Mouse (Mus musculus) forebrain, embryonic 14.5 days (tissue): ENCODE measurements around the gene Emc8. TPM values are rescaled to one million over a fixed set of nuclear protein-coding genes. Genes with fewer than 3 reads are reported as not detected.

Experiments
- ATAC-seq: fragments of 200-750 bp; cut with Nextera tagmentation; 2 replicates; pipeline ENCODE4 v1.8.0; 2017; ENCODE audit warnings: mild to moderate bottlenecking, moderate library complexity
- DNase-seq: peaks from one replicate; pipeline ENCODE4 v3.0.0-alpha.2; 2015; ENCODE audit warnings: low spot score
- H3K27ac ChIP-seq: fragments of 300-500 bp; sonication (generic); 2 replicates; pipeline ENCODE4 v1.5.1; 2014; ENCODE audit warnings: low read depth, mild to moderate bottlenecking, control low read depth, low read length, moderate library complexity
- H3K27me3 ChIP-seq: fragments of 300-500 bp; sonication (generic); replicated peaks from 2 replicates; pipeline ENCODE4 v1.6.1; 2014; ENCODE audit warnings: low read length, control low read depth, mixed read lengths; ENCODE audit not compliant: control insufficient read depth, insufficient read depth
- H3K36me3 ChIP-seq: fragments of 300-500 bp; sonication (generic); 2 replicates; pipeline ENCODE4 v1.6.1; 2014; ENCODE audit warnings: low read length, control low read depth; ENCODE audit not compliant: control insufficient read depth, insufficient read depth
- H3K4me1 ChIP-seq: fragments of 300-500 bp; sonication (generic); 2 replicates; pipeline ENCODE4 v1.6.1; 2014; ENCODE audit warnings: antibody characterized with exemption, low read length, control low read depth; ENCODE audit not compliant: control insufficient read depth, insufficient read depth
- H3K4me2 ChIP-seq: fragments of 300-500 bp; sonication (generic); 2 replicates; pipeline ENCODE4 v1.6.1; 2014; ENCODE audit warnings: mild to moderate bottlenecking, control low read depth, low read length
- H3K4me3 ChIP-seq: fragments of 300-500 bp; sonication (generic); 2 replicates; pipeline ENCODE4 v1.5.1; 2014; ENCODE audit warnings: low read depth, low read length, control low read depth
- H3K9ac ChIP-seq: fragments of 300-500 bp; sonication (generic); 2 replicates; pipeline ENCODE4 v1.6.1; 2014; ENCODE audit warnings: mild to moderate bottlenecking, low read length, control low read depth, moderate library complexity
- H3K9me3 ChIP-seq: fragments of 300-500 bp; sonication (generic); replicated peaks from 2 replicates; pipeline ENCODE4 v1.6.1; 2016; ENCODE audit warnings: low read length, control low read depth, mixed read lengths; ENCODE audit not compliant: control insufficient read depth
- WGBS: fragments of 180-500 bp; shearing (Covaris S2); extraction: QIAGEN DNeasy Blood & Tissue Kit; methylation state at CpG from one replicate; pipeline ENCODE4 v1.1.7; 2014; 5-methylcytosine and 5-hydroxymethylcytosine counted together
- polyA plus RNA-seq: library from polyadenylated mRNA; unstranded; fragments of >200 nt; fragmentation: Nextera tagmentation; extraction: Ambion mirVana; gene quantifications from 2 replicates; pipeline ENCODE4 v1.2.1, GENCODE M21; 2014

Emc8 gene
- polyA plus RNA-seq, 1 experiment from 2014 or later, result 216 TPM

DNA sequence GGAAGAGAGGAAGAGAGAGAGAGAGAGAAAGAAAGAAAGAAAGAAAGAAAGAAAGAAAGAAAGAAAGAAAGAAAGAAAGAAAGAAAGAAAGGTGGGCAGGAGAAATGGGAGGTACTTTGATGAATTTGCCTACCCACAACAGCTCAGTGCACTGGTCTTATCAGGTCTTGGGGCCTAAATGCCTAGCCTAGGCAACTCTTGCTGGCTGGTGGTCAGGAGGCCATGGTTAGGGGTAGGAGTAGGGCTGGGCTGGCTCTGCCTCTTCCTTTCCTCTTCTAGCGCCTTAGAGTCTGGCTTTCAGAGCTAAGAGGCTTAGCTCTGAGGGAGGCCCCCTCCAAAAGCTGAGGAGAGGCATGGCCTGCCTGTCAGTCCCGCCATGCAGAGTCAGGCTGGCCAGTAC, 44.8 kb downstream of the Emc8 start:
- H3K9ac ChIP-seq, result no peak overlapping the region
- no peaks in the 10 kb centered on the region for H3K27me3 ChIP-seq
- no peak overlapping the region for H3K27ac ChIP-seq
- 0 out of 2 replicates have a peak, but pooled peaks cover 3% of the 10 kb centered on the region for H3K4me1 ChIP-seq
- no peaks in the 10 kb centered on the region for H3K9me3 ChIP-seq
- no peak overlapping the region for H3K4me3 ChIP-seq
- WGBS, result 18% methylated on average over 2 of the region's 2 CpGs
- no peak overlapping the region for H3K4me2 ChIP-seq
- ATAC-seq (no peak), DNase-seq (no peak)
- H3K36me3 ChIP-seq, result no peaks in the 10 kb centered on the region

DNA sequence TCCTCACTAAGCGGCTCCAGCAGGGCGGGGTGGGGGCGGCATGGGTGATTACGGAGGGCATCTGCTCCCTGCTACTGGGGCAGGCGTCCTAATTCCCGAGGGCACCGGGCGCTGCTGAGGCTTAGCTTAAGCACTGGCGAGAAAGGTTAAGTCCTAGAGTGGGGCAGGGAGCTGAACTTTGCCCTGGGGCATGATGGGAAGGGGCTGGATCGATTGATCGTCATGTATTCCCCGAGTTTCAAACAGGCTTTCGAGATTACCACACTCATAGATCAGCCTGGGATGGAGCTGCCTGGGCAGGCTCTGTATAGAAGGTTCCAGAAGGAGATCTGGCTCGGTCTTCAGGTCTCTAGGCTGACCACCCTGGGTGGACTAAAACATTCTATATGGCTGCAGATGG, 46.2 kb downstream of the Emc8 start:
- H3K9me3 ChIP-seq, result no peaks in the 10 kb centered on the region
- H3K36me3 ChIP-seq, result no peaks in the 10 kb centered on the region
- peaks cover 5% of the 10 kb centered on the region; the same call in 1 of the 2 replicates for H3K4me1 ChIP-seq
- ATAC-seq (no peak), DNase-seq (no peak)
- H3K27me3 ChIP-seq, result no peaks in the 10 kb centered on the region
- H3K9ac ChIP-seq, result no peak overlapping the region
- no peak overlapping the region for H3K4me2 ChIP-seq
- no peak overlapping the region for H3K4me3 ChIP-seq
- WGBS, result 72% methylated on average over 14 of the region's 14 CpGs
- H3K27ac ChIP-seq, result no peak overlapping the region

DNA sequence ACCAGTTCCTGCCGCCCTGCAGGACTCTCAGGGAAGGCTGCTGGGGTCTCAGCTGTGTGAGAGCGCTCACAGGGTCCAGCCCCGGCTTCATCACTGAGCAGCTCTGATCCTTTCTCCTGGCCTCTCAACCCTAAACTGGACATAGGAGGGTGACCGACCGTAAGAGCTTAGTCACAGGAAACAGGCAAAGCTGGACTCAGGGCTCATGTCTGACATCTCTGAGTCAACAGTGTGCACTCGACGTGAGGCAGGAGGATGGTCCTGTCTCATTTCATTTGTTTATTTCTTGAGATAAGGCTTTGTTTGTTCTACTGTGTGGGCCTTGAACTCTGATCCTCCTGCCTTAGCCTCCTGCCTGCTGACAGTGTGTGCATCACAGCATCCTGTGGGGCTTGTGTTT, 47.9 kb downstream of the Emc8 start:
- Histone ChIP-seq H3K9ac (no peak overlapping the region), H3K9me3 (no peaks in the 10 kb centered on the region), H3K27me3 (no peaks in the 10 kb centered on the region), H3K36me3 (no peaks in the 10 kb centered on the region), H3K4me1 (peaks cover 10% of the 10 kb centered on the region; the same call in 1 of the 2 replicates), H3K27ac (no peak overlapping the region), H3K4me3 (no peak overlapping the region), H3K4me2 (no peak overlapping the region)
- DNase-seq (no peak), ATAC-seq (no peak)
- WGBS, result 56% methylated on average over 7 of the region's 7 CpGs

DNA sequence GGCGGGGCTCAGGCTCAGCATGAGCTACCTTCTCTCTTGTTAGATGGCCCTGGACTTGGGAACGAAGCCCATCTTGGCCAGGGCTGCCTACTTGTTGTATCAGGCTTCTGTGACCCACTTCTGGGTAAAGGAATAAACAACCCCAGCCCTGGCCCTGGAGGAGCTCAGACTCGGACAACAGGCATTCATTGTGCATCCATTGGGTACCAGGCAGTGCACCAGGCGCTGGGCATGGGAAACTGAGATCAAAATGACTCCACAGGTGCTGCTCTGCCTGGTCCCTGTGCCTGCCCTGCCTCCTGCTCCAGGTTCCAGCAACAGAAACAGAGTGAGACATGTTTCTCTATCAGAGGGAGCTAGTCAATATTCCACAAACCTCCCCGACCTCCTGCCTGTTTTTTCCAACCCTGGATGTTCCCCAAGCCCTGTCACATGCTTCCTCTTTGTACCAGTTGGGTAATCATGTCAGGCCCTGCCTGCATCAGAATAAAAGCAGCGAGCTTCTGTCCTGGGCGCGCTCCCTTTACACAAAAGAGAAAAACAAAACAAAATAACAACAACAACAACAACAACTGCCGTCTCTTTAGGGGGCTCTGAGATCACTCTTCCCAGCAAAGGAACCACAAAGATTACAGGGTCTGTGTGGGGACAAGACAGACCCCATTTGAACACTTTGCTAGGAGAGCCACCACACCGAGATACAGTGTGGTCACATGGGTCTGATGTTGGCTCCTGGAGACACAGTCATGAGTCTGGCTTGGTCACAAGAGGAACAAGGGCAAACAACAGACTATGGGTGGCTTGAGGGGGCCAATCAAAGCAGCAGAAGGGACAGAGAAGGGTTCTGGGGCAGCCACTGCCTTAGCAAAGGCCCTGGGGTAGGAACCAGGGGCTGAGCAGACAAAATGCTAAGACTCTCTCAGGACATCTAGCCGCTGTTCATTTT, 48.9 kb downstream of the Emc8 start:
- ATAC-seq (no peak), DNase-seq (no peak)
- no peaks in the 10 kb centered on the region for H3K27me3 ChIP-seq
- H3K9ac ChIP-seq, result no peak overlapping the region
- H3K36me3 ChIP-seq, result no peaks in the 10 kb centered on the region
- H3K4me2 ChIP-seq, result no peak overlapping the region
- no peak overlapping the region for H3K27ac ChIP-seq
- no peak overlapping the region for H3K4me3 ChIP-seq
- WGBS, result 72% methylated on average over 11 of the region's 11 CpGs
- H3K9me3 ChIP-seq, result no peaks in the 10 kb centered on the region
- peaks cover 10% of the 10 kb centered on the region; the same call in 1 of the 2 replicates for H3K4me1 ChIP-seq

DNA sequence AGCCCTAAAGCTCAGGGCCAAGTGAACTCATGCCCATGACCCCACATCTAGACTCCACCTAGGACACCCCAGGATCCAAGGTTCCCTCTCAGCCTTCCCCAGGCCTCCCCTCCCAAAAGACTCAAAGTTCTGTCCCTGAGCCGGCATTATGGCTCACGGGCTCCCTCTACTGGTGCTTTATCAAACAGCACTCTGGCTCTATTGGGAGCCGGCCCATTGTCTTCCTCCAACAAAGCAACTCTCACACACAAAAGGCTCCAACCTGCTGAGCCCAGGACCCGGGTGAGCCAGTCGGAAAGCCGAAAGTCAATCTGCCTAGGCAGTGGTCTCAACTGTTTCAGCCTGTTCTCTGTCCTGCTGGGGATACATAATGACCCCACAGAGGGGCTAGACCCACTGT, 50.3 kb downstream of the Emc8 start:
- 0% methylated on average over 6 of the region's 6 CpGs for WGBS
- ATAC-seq, result peak; percentile 51
- Histone ChIP-seq H3K9me3 (no peaks in the 10 kb centered on the region), H3K27ac (peak overlapping the region; percentile 54; the same call in 1 of the 2 replicates), H3K27me3 (no peaks in the 10 kb centered on the region), H3K4me3 (no peak overlapping the region), H3K4me2 (peak overlapping the region; percentile 33; the same call in 1 of the 2 replicates), H3K4me1 (peaks cover 10% of the 10 kb centered on the region; the same call in 1 of the 2 replicates), H3K9ac (peak overlapping the region; percentile 43; the same call in 1 of the 2 replicates), H3K36me3 (no peaks in the 10 kb centered on the region)
- DNase-seq, result peak; percentile 86

DNA sequence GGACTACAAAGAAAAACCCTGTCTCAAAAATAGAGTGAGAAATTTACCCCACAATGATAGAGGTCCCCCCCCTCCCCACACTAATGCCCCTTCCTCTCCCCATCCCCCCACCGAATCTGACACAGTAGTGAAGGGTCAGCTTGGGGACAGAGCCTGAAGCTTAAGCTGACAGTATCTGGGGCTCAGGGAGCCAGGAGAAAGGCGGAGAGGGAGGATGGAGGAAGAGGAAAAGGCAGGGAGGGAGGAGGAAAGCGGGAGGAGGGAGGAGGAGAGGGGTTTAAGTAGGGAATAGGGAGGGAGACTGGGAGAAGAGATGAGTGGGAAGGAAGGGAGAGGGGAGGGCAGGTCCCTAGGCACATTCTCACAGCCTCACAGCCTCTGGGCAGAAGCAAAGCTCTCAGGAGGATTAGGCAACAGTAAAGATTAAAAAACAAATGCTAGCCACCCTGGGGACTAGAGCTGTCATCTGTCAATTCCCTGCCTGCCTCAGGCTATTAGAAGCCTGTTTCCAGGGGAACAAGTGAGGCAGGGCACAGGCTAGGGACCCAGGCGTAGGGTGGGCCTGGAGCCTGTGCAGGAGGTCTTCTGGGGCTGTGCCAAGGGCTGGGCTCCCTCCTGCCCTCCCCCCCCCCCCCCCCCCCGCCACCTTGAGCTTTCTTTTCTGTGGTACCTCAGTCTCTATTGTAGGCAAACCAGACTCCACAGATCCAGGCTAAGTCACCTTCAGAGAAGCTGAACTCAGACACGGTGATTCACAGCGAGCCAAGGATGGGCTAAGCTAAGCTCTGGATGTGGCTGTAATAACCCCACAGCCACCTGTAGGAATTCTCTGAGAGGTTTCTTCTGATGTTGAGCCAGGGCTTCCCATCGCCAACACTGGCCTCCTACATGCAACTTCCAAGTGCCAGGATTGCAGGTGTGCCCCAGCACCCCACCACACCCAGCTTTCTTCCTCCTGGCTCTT, 51.4 kb downstream of the Emc8 start:
- no peaks in the 10 kb centered on the region for H3K36me3 ChIP-seq
- H3K4me2 ChIP-seq, result no peak overlapping the region
- H3K9ac ChIP-seq, result peak overlapping the region; percentile 26; the same call in 1 of the 2 replicates
- DNase-seq (peak; percentile 67), ATAC-seq (peak; percentile 57)
- 13% methylated on average over 7 of the region's 8 CpGs for WGBS
- H3K27ac ChIP-seq, result peak overlapping the region; percentile 58
- H3K4me1 ChIP-seq, result peaks cover 10% of the 10 kb centered on the region; the same call in 1 of the 2 replicates
- H3K4me3 ChIP-seq, result no peak overlapping the region
- H3K9me3 ChIP-seq, result no peaks in the 10 kb centered on the region
- no peaks in the 10 kb centered on the region for H3K27me3 ChIP-seq

DNA sequence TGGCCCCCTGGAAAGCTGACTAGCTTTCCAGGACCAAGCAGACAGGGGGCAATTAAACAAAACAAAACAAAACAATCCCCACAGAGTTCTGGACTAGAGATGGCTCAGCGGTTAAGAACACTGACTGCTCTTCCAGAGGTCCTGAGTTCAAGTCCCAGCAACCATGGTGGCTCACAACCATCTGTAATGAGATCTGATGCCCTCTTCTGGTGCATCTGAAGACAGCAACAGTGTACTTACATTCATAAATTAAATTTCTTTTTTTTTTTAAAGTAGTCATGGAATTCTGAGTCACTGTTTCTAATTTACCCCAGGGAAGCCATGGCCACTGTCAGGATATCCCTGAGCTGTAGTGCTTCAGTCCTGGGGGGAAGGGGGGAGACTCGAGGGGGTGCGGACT, 53.9 kb downstream of the Emc8 start:
- H3K4me3 ChIP-seq, result no peak overlapping the region
- no peak overlapping the region for H3K9ac ChIP-seq
- no peaks in the 10 kb centered on the region for H3K27me3 ChIP-seq
- no peak for DNase-seq
- H3K4me2 ChIP-seq, result no peak overlapping the region
- H3K9me3 ChIP-seq, result no peaks in the 10 kb centered on the region
- H3K36me3 ChIP-seq, result no peaks in the 10 kb centered on the region
- WGBS, result 86% methylated on average over 3 of the region's 3 CpGs
- no peak overlapping the region for H3K27ac ChIP-seq
- H3K4me1 ChIP-seq, result peaks cover 7% of the 10 kb centered on the region; the same call in 1 of the 2 replicates
- no peak for ATAC-seq

DNA sequence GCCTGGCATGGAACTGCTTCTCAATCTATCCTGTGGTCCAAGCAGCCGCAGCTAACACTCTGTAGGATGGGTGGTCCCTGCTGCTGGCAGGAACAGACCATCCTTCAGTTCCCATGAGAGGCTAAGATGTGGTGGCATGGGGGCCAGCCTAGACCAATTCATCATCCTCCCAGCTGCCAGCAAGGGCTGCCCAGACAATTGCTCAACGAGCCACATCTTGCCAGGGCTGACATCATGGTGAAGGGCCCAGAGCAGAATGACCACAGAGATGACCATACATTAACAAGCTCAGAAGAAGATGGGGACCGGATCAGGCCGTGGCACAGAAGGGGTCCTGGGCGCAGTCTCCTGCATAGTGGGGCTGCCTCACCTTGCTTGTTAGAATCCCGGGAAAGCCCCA, 57.5 kb downstream of the Emc8 start:
- H3K27me3 ChIP-seq, result no peaks in the 10 kb centered on the region
- H3K9me3 ChIP-seq, result no peaks in the 10 kb centered on the region
- H3K36me3 ChIP-seq, result no peaks in the 10 kb centered on the region
- WGBS, result 88% methylated on average over 6 of the region's 6 CpGs
- H3K4me3 ChIP-seq, result no peak overlapping the region
- H3K4me1 ChIP-seq, result no peaks in the 10 kb centered on the region
- no peak overlapping the region for H3K4me2 ChIP-seq
- H3K27ac ChIP-seq, result no peak overlapping the region
- ATAC-seq (no peak), DNase-seq (no peak)
- H3K9ac ChIP-seq, result no peak overlapping the region
